Comparison of ENCODE assay signal across 20 mouse cellular contexts in the genomic region with DNA sequence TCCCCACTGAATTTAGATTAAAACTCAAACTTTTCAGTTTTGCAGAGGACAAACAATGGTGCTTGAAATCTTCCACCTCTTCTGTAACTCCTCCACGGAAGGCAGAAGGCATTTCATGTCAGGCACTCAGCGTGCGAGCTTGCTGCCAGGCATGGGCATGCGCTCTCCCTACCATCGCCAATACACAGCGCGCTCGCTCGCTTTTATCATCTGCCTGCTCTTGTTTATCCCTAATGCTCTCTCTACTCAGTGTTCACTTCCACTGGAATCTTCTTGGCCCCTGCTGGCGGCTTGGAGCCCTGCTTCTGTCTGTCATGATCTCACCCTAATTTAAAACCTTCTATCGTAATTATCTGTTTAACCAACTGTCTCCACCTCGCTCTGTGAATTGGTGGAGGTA. TPM values are rescaled to one million over a fixed set of nuclear protein-coding genes. Genes with fewer than 3 reads are reported as not detected.
A peak's percentile ranks its signal among the peaks of the same experiment; 100 is the strongest.
DNase-seq lines count a peak whose midpoint lies in the region; ATAC-seq and TF ChIP-seq lines count a peak whose summit lies in the region.
"Had no signal": no experiment of that assay in that cellular context is flagged by ENCODE, and none has a peak within 500 bp of the region (broad histone marks: within the 10 kb centered on the region; RNA-seq: fewer than 3 reads in every experiment).

No protein-coding gene starts in this region.

- 63% methylated on average over 12 of the region's 12 CpGs for WGBS in lung, embryonic 14.5 days
- WGBS in heart, adult 2 months: 83% methylated on average over 12 of the region's 12 CpGs

- intact Hi-C loops in heart, adult 2 months (cut with DNase I): no loop called here

- DNase-seq in cerebellum, postnatal 14 days: peak; percentile 69 to 73
- no peak for DNase-seq in cerebellum, adult 9-11 months
- peak; percentile 67 for DNase-seq in lung, embryonic 14.5 days
- no peak for DNase-seq in lung, postnatal 25 days (ENCODE audit: low spot score)
- peak; percentile 40 for DNase-seq in layer of hippocampus, adult 9-11 months
- DNase-seq in right cerebral cortex, postnatal 10 days (ENCODE audit: low spot score in 2 of 2): peak; percentile 31 to 50
- no peak for DNase-seq in heart, adult 2 months
- DNase-seq: heart, adult 11 months; heart, postnatal 14 days; thymus, adult 2 months had no signal

- peak; percentile 83 for ATAC-seq in lung, embryonic 14.5 days (ENCODE audit: insufficient read depth)
- ATAC-seq in CD4-positive, CD25-positive, alpha-beta regulatory T cell, adult 4 months: no peak
- ATAC-seq: inflammation-experienced regulatory T-cells, adult 6 months had no signal

- H3K79me2 ChIP-seq in heart, adult 2 months (replicated peaks; ENCODE audit: control insufficient read depth, insufficient read depth, low read length): no peaks in the 10 kb centered on the region

- H3K4me2 ChIP-seq in lung, embryonic 14.5 days: no peak overlapping the region
- H3K4me2 ChIP-seq: embryonic facial prominence, embryonic 12.5 days; midbrain, embryonic 12.5 days had no signal

- TF ChIP-seq CTCF in lung, embryonic 14.5 days (IDR thresholded peaks at IDR 0.05; ENCODE audit: low read depth): no peak
- no peak for TF ChIP-seq CTCF in heart, adult 2 months (IDR thresholded peaks at IDR 0.05)

- TF ChIP-seq POLR2A in heart, adult 2 months (IDR thresholded peaks at IDR 0.05; ENCODE audit: insufficient read depth, low read depth, low read length): no peak

- H3K36me3 ChIP-seq in lung, embryonic 14.5 days (ENCODE audit: insufficient read depth): no peaks in the 10 kb centered on the region
- no peaks in the 10 kb centered on the region for H3K36me3 ChIP-seq in heart, adult 2 months (ENCODE audit: control insufficient read depth, insufficient read depth, low read length)
- H3K36me3 ChIP-seq: embryonic facial prominence, embryonic 12.5 days; midbrain, embryonic 12.5 days had no signal

- no peaks in the 10 kb centered on the region for H3K9me3 ChIP-seq in lung, embryonic 14.5 days (ENCODE audit: low read depth, low read length)
- H3K9me3 ChIP-seq: embryonic facial prominence, embryonic 12.5 days; midbrain, embryonic 12.5 days had no signal

- H3K4me1 ChIP-seq in lung, embryonic 14.5 days (ENCODE audit: insufficient read depth): peaks cover 4% of the 10 kb centered on the region; the same call in 1 of the 2 replicates
- no peaks in the 10 kb centered on the region for H3K4me1 ChIP-seq in heart, adult 2 months (ENCODE audit: control insufficient read depth, insufficient read depth, low read length)
- H3K4me1 ChIP-seq: embryonic facial prominence, embryonic 12.5 days; midbrain, embryonic 12.5 days had no signal

- no peaks in the 10 kb centered on the region for H3K27me3 ChIP-seq in lung, embryonic 14.5 days (ENCODE audit: insufficient read depth, low read length)
- H3K27me3 ChIP-seq in heart, adult 2 months (ENCODE audit: control insufficient read depth, insufficient read depth, low read length): no peaks in the 10 kb centered on the region
- H3K27me3 ChIP-seq: embryonic facial prominence, embryonic 12.5 days; midbrain, embryonic 12.5 days had no signal

- H3K9ac ChIP-seq in lung, embryonic 14.5 days: no peak overlapping the region
- H3K9ac ChIP-seq in heart, adult 2 months (ENCODE audit: low read depth, low read length): no peak overlapping the region
- H3K9ac ChIP-seq: embryonic facial prominence, embryonic 12.5 days; midbrain, embryonic 12.5 days had no signal

- H3K4me3 ChIP-seq in lung, embryonic 14.5 days (ENCODE audit: low read depth, low read length): no peak overlapping the region
- no peak overlapping the region for H3K4me3 ChIP-seq in heart, adult 2 months
- H3K4me3 ChIP-seq: embryonic facial prominence, embryonic 12.5 days; midbrain, embryonic 12.5 days had no signal

- no peak for TF ChIP-seq EP300 in heart, adult 2 months (IDR thresholded peaks at IDR 0.05; ENCODE audit: insufficient read depth, low read depth, low read length)

- peak overlapping the region; percentile 48; the same call in 1 of the 2 replicates for H3K27ac ChIP-seq in lung, embryonic 14.5 days (ENCODE audit: low read depth)
- H3K27ac ChIP-seq in heart, adult 2 months: no peak overlapping the region
- H3K27ac ChIP-seq: embryonic facial prominence, embryonic 12.5 days; midbrain, embryonic 12.5 days had no signal

RNA-seq across cellular contexts. Expression of gene Sostdc1, which starts 11.6 kb away (rescaled TPM):
- 0.68 and 1.3 TPM in 2 replicates for polyA plus RNA-seq in lung, embryonic 14.5 days (2014; fragmentation: Nextera tagmentation; extraction: Ambion mirVana)
- polyA plus RNA-seq in CD4-positive, CD25-positive, alpha-beta regulatory T cell, adult 4 months (2017; shearing (Covaris generic)): 10 to 100 TPM in 1 of 2 experiments, 1 to 10 TPM in 1; 6.4 to 13.1 TPM
- total RNA-seq in heart, adult 2 months (2021): under 1 TPM; 0.27 to 0.31 TPM
- 0.49 and 0.73 TPM in 2 replicates for polyA plus RNA-seq in heart, adult 2 months (2012; rRNA removed)

RNA-seq across cellular contexts. Expression of gene Lrrc72, which starts 49.1 kb away (rescaled TPM):
- polyA plus RNA-seq in lung, embryonic 14.5 days (2014; fragmentation: Nextera tagmentation; extraction: Ambion mirVana): not detected in 2 replicates
- not detected for polyA plus RNA-seq in CD4-positive, CD25-positive, alpha-beta regulatory T cell, adult 4 months (2017; shearing (Covaris generic))
- total RNA-seq in heart, adult 2 months (2021): not detected
- not detected in 2 replicates for polyA plus RNA-seq in heart, adult 2 months (2012; rRNA removed)
- total RNA-seq: adrenal gland, postnatal 4 days; heart, postnatal 14 days had no signal
- polyA plus RNA-seq: cerebellum, adult 2 months; embryonic facial prominence, embryonic 12.5 days; frontal cortex, adult 2 months; kidney, embryonic 16.5 days; limb, embryonic 11.5 days; liver, embryonic 16.5 days; midbrain, embryonic 12.5 days; thymus, adult 2 months had no signal

Comparison
In these comparisons a context has a peak if more than half of its experiments do, and no peak if none do; other contexts are left out.
1. DNase-seq: peak in cerebellum, postnatal 14 days (2 of 2), lung, embryonic 14.5 days (single experiment), layer of hippocampus, adult 9-11 months (single experiment) and right cerebral cortex, postnatal 10 days (2 of 2); none in cerebellum, adult 9-11 months (single experiment), lung, postnatal 25 days (single experiment) and heart, adult 2 months (0 of 2).